Mouse (Mus musculus): ENCODE data around the gene Coro2a. TPM values are rescaled to one million over a fixed set of nuclear protein-coding genes. Genes with fewer than 3 reads are reported as not detected.

Coro2a gene
- polyA plus RNA-seq (2012; rRNA removed), result 104 and 312 TPM in 2 replicates

- Histone ChIP-seq H3K27ac (ENCODE audit: insufficient read depth, low read depth, low read length) (peak within 1 kb of the TSS; percentile 85), H3K4me1 (ENCODE audit: control insufficient read depth, insufficient read depth, insufficient read length, low read length) (peaks cover 7% of the 10 kb centered on the region), H3K36me3 (ENCODE audit: control insufficient read depth, insufficient read depth, low read length) (peaks cover 4% of the 10 kb centered on the region), H3K4me3 (ENCODE audit: low read depth, low read length) (peak within 1 kb of the TSS; percentile 81), H3K27me3 (ENCODE audit: control insufficient read depth, insufficient read depth, low read length) (no peaks in the 10 kb centered on the region)
- under 1% methylated on average over 46 of the region's 66 CpGs for WGBS
- TF ChIP-seq POLR2A (IDR thresholded peaks at IDR 0.05; ENCODE audit: low read depth, low read length) (peak; percentile 54; the same call in 1 of the 2 replicates), CTCF (IDR thresholded peaks at IDR 0.05; ENCODE audit: extremely low read depth, insufficient read length, insufficient replicate concordance, low read depth, low read length) (peak; percentile 95)
Observed at GRCm38 (mm10) chr4:46601844-46602423, at the start of gene Coro2a. TSS of gene Coro2a (minus strand) at chr4:46602202.

GRCm38 (mm10) chr4:46650086-46650753 is 48.2 kb upstream of the Coro2a start, which contains the start of gene Tbc1d2:
TSS of gene Tbc1d2 (minus strand) at chr4:46650209.
- H3K4me3 ChIP-seq (ENCODE audit: low read depth, low read length), result peak within 1 kb of the TSS; percentile 84
- H3K27me3 ChIP-seq (ENCODE audit: control insufficient read depth, insufficient read depth, low read length), result no peaks in the 10 kb centered on the region
- peaks cover 2% of the 10 kb centered on the region for H3K4me1 ChIP-seq (ENCODE audit: control insufficient read depth, insufficient read depth, insufficient read length, low read length)
- peak; percentile 76 for TF ChIP-seq POLR2A (IDR thresholded peaks at IDR 0.05; ENCODE audit: low read depth, low read length)
- TF ChIP-seq CTCF (IDR thresholded peaks at IDR 0.05; ENCODE audit: extremely low read depth, insufficient read length, insufficient replicate concordance, low read depth, low read length), result 0 out of 2 replicates have a peak, but pooled peaks have one; percentile 11
- H3K27ac ChIP-seq (ENCODE audit: insufficient read depth, low read depth, low read length), result peak within 1 kb of the TSS; percentile 67
- under 1% methylated on average over 69 of the region's 69 CpGs for WGBS
- H3K36me3 ChIP-seq (ENCODE audit: control insufficient read depth, insufficient read depth, low read length), result no peaks in the 10 kb centered on the region

GRCm38 (mm10) chr4:46649161-46649560 is 47.2 kb upstream of the Coro2a start:
- Histone ChIP-seq H3K27ac (ENCODE audit: insufficient read depth, low read depth, low read length) (no peak overlapping the region), H3K36me3 (ENCODE audit: control insufficient read depth, insufficient read depth, low read length) (no peaks in the 10 kb centered on the region), H3K4me3 (ENCODE audit: low read depth, low read length) (peak overlapping the region; percentile 84), H3K4me1 (ENCODE audit: control insufficient read depth, insufficient read depth, insufficient read length, low read length) (no peaks in the 10 kb centered on the region), H3K27me3 (ENCODE audit: control insufficient read depth, insufficient read depth, low read length) (no peaks in the 10 kb centered on the region)
- TF ChIP-seq POLR2A (IDR thresholded peaks at IDR 0.05; ENCODE audit: low read depth, low read length), result no peak
- no peak for TF ChIP-seq CTCF (IDR thresholded peaks at IDR 0.05; ENCODE audit: extremely low read depth, insufficient read length, insufficient replicate concordance, low read depth, low read length)
- 46% methylated on average over 4 of the region's 4 CpGs for WGBS

GRCm38 (mm10) chr4:46643676-46644112 is 41.7 kb upstream of the Coro2a start:
- Histone ChIP-seq H3K27me3 (ENCODE audit: control insufficient read depth, insufficient read depth, low read length) (no peaks in the 10 kb centered on the region), H3K4me1 (ENCODE audit: control insufficient read depth, insufficient read depth, insufficient read length, low read length) (peaks cover 7% of the 10 kb centered on the region), H3K4me3 (ENCODE audit: low read depth, low read length) (no peak overlapping the region), H3K36me3 (ENCODE audit: control insufficient read depth, insufficient read depth, low read length) (no peaks in the 10 kb centered on the region), H3K27ac (ENCODE audit: insufficient read depth, low read depth, low read length) (0 out of 2 replicates have a peak overlapping the region, but pooled peaks have one; percentile 7)
- TF ChIP-seq CTCF (IDR thresholded peaks at IDR 0.05; ENCODE audit: extremely low read depth, insufficient read length, insufficient replicate concordance, low read depth, low read length), result no peak
- TF ChIP-seq POLR2A (IDR thresholded peaks at IDR 0.05; ENCODE audit: low read depth, low read length), result no peak
- 85% methylated on average over 8 of the region's 8 CpGs for WGBS

GRCm38 (mm10) chr4:46642924-46643675 is 41.1 kb upstream of the Coro2a start:
- no peak overlapping the region for H3K4me3 ChIP-seq (ENCODE audit: low read depth, low read length)
- 63% methylated on average over 8 of the region's 8 CpGs for WGBS
- H3K4me1 ChIP-seq (ENCODE audit: control insufficient read depth, insufficient read depth, insufficient read length, low read length), result peaks cover 7% of the 10 kb centered on the region
- H3K27ac ChIP-seq (ENCODE audit: insufficient read depth, low read depth, low read length), result peak overlapping the region; percentile 22; the same call in 1 of the 2 replicates
- H3K36me3 ChIP-seq (ENCODE audit: control insufficient read depth, insufficient read depth, low read length), result no peaks in the 10 kb centered on the region
- no peaks in the 10 kb centered on the region for H3K27me3 ChIP-seq (ENCODE audit: control insufficient read depth, insufficient read depth, low read length)
- TF ChIP-seq CTCF (IDR thresholded peaks at IDR 0.05; ENCODE audit: extremely low read depth, insufficient read length, insufficient replicate concordance, low read depth, low read length) (no peak), POLR2A (IDR thresholded peaks at IDR 0.05; ENCODE audit: low read depth, low read length) (no peak)

- Histone ChIP-seq H3K27ac (ENCODE audit: insufficient read depth, low read depth, low read length) (no peak overlapping the region), H3K27me3 (ENCODE audit: control insufficient read depth, insufficient read depth, low read length) (no peaks in the 10 kb centered on the region), H3K4me1 (ENCODE audit: control insufficient read depth, insufficient read depth, insufficient read length, low read length) (peaks cover 7% of the 10 kb centered on the region), H3K4me3 (ENCODE audit: low read depth, low read length) (no peak overlapping the region), H3K36me3 (ENCODE audit: control insufficient read depth, insufficient read depth, low read length) (no peaks in the 10 kb centered on the region)
- 78% methylated on average over 4 of the region's 4 CpGs for WGBS
- no peak for TF ChIP-seq POLR2A (IDR thresholded peaks at IDR 0.05; ENCODE audit: low read depth, low read length)
- TF ChIP-seq CTCF (IDR thresholded peaks at IDR 0.05; ENCODE audit: extremely low read depth, insufficient read length, insufficient replicate concordance, low read depth, low read length), result no peak
Observed at GRCm38 (mm10) chr4:46641283-46641682, 39.3 kb upstream of the Coro2a start.

Data from small intestine, adult 2 months (tissue).